Mouse (Mus musculus) heart, embryonic 15.5 days (tissue): Measurements from ENCODE around the gene Il1rl2. TPM values are rescaled to one million over a fixed set of nuclear protein-coding genes. Genes with fewer than 3 reads are reported as not detected.
A peak's percentile ranks its signal among the peaks of the same experiment; 100 is the strongest.

Experiments used
- ATAC-seq: fragments of 200-750 bp; cut with Nextera tagmentation; replicated peaks from 2 replicates; pipeline ENCODE4 v1.8.0; 2017; ENCODE audit warnings: low read depth, moderate TSS enrichment; ENCODE audit not compliant: insufficient number of reproducible peaks, insufficient read depth, low FRiP score
- H3K27ac ChIP-seq: fragments of 300-500 bp; sonication (generic); 2 replicates; pipeline ENCODE4 v1.5.1; 2015; ENCODE audit warnings: mild to moderate bottlenecking, inconsistent platforms
- H3K27me3 ChIP-seq: fragments of 300-500 bp; sonication (generic); 2 replicates; pipeline ENCODE4 v1.6.1; 2015; ENCODE audit warnings: inconsistent platforms
- H3K36me3 ChIP-seq: fragments of 300-500 bp; sonication (generic); 2 replicates; pipeline ENCODE4 v1.6.1; 2015; ENCODE audit warnings: mild to moderate bottlenecking, inconsistent platforms
- H3K4me1 ChIP-seq: fragments of 300-500 bp; sonication (generic); replicated peaks from 2 replicates; pipeline ENCODE4 v1.6.1; 2015; ENCODE audit warnings: inconsistent platforms
- H3K4me2 ChIP-seq: fragments of 300-500 bp; sonication (generic); 2 replicates; pipeline ENCODE4 v1.6.1; 2015; ENCODE audit warnings: inconsistent platforms, mild to moderate bottlenecking, moderate library complexity
- H3K4me3 ChIP-seq: fragments of 300-500 bp; sonication (generic); 2 replicates; pipeline ENCODE4 v1.5.1; 2015; ENCODE audit warnings: mild to moderate bottlenecking, inconsistent platforms
- H3K9ac ChIP-seq: fragments of 300-500 bp; sonication (generic); 2 replicates; pipeline ENCODE4 v1.6.1; 2015; ENCODE audit warnings: mild to moderate bottlenecking, inconsistent platforms
- H3K9me3 ChIP-seq: fragments of 300-500 bp; sonication (generic); replicated peaks from 2 replicates; pipeline ENCODE4 v1.6.1; 2016; ENCODE audit warnings: inconsistent platforms
- WGBS: fragments of 180-500 bp; shearing (Covaris S2); methylation state at CpG from one replicate; pipeline ENCODE4 v1.1.7; 2015; ENCODE audit warnings: mixed read lengths; 5-methylcytosine and 5-hydroxymethylcytosine counted together
- polyA plus RNA-seq: library from polyadenylated mRNA; unstranded; fragments of >200 nt; fragmentation: Nextera tagmentation; extraction: Ambion mirVana; gene quantifications from 2 replicates; pipeline ENCODE4 v1.2.1, GENCODE M21; 2015

Gene Il1rl2
- polyA plus RNA-seq = 4.4 and 6.4 TPM in 2 replicates

GRCm38 (mm10) chr1:40324457-40324856 is at the start of gene Il1rl2:
TSS of gene Il1rl2 (plus strand) at chr1:40324610.
- H3K27me3 ChIP-seq = peaks cover 16% of the 10 kb centered on the region
- peaks cover 13% of the 10 kb centered on the region for H3K4me1 ChIP-seq
- ATAC-seq = no peak; the same call in 1 of the 2 replicates
- H3K4me2 ChIP-seq = peak within 1 kb of the TSS; percentile 81
- peak within 1 kb of the TSS; percentile 15 for H3K27ac ChIP-seq
- H3K4me3 ChIP-seq = peak within 1 kb of the TSS; percentile 49
- H3K9ac ChIP-seq = peak within 1 kb of the TSS; percentile 53; the same call in 1 of the 2 replicates
- no peaks in the 10 kb centered on the region for H3K9me3 ChIP-seq
- no peaks in the 10 kb centered on the region for H3K36me3 ChIP-seq
- 36% methylated on average over 6 of the region's 6 CpGs for WGBS

DNA sequence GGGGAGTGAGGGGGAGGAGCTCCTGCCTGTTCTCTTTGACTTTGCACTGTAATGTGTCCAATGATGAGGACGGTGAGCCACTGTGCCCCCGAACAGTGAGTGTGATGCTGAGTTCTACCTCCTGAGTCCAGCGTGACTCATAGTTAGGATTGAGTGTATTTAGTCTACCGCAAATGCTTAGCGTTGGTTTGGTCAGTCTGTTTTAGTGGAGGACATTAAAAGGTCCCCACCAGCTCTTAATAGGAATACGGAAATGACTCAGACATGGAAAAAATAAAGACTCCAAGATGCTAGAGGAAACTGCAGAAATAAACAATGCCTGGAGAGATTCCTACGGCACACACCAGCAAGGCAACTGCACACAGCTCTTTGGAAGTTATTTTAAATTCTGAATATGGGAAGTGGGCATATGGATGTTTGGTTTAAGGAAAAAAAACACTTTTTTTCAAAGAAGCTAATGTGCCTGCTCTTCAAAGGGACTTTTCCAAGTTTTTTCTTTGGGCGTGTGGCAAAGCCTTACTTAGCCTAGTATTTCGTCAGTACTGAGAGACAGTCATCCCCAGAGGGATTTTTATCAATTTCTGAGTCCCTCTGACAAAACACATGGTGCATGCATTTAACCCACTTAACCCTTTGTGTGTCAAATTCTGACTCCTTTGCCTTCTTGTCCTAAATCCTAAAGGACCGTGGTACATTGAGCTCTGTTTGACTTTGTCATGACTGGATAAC is 49.0 kb upstream of the Il1rl2 start:
- 57% methylated on average over 10 of the region's 10 CpGs for WGBS
- no peak overlapping the region for H3K4me3 ChIP-seq
- no peak for ATAC-seq
- H3K9me3 ChIP-seq = no peaks in the 10 kb centered on the region
- no peaks in the 10 kb centered on the region for H3K27me3 ChIP-seq
- 0 out of 2 replicates have a peak, but pooled peaks cover 11% of the 10 kb centered on the region for H3K4me1 ChIP-seq
- H3K36me3 ChIP-seq = no peaks in the 10 kb centered on the region
- no peak overlapping the region for H3K9ac ChIP-seq
- no peak overlapping the region for H3K4me2 ChIP-seq
- H3K27ac ChIP-seq = no peak overlapping the region

- H3K4me2 ChIP-seq = no peak overlapping the region
- no peak for ATAC-seq
- H3K9ac ChIP-seq = no peak overlapping the region
- no peaks in the 10 kb centered on the region for H3K36me3 ChIP-seq
- no peaks in the 10 kb centered on the region for H3K27me3 ChIP-seq
- H3K9me3 ChIP-seq = no peaks in the 10 kb centered on the region
- WGBS = 79% methylated on average over 4 of the region's 4 CpGs
- no peak overlapping the region for H3K27ac ChIP-seq
- 0 out of 2 replicates have a peak, but pooled peaks cover 11% of the 10 kb centered on the region for H3K4me1 ChIP-seq
- H3K4me3 ChIP-seq = no peak overlapping the region
Observed at GRCm38 (mm10) chr1:40277944-40278343, 46.5 kb upstream of the Il1rl2 start.

DNA sequence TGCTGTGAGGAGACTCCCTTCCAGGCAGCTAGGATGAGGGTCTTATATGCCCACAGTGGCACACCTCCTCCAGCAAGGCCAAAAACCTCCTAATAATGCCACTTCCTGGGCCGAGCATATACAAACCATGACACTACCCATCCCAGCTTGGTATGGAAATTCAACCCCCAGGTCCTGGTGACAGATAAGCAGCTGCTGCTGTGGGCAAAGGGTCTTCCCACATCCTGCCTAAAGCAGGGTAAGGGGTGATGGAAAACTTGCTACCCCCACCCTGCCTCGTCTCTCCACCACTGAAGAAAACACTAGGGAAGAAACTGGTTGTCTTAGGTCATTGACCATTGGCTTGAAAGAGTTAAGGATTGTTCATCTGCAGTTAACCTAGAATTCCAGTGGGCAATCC is 45.7 kb upstream of the Il1rl2 start:
- Histone ChIP-seq H3K9ac (no peak overlapping the region), H3K27me3 (no peaks in the 10 kb centered on the region), H3K27ac (no peak overlapping the region), H3K36me3 (no peaks in the 10 kb centered on the region), H3K4me2 (no peak overlapping the region), H3K4me3 (no peak overlapping the region), H3K9me3 (no peaks in the 10 kb centered on the region), H3K4me1 (0 out of 2 replicates have a peak, but pooled peaks cover 7% of the 10 kb centered on the region)
- ATAC-seq = no peak
- WGBS = 67% methylated on average over 2 of the region's 2 CpGs

GRCm38 (mm10) chr1:40279182-40279743 is 45.1 kb upstream of the Il1rl2 start:
- H3K27ac ChIP-seq = no peak overlapping the region
- no peaks in the 10 kb centered on the region for H3K36me3 ChIP-seq
- no peaks in the 10 kb centered on the region for H3K27me3 ChIP-seq
- no peak overlapping the region for H3K4me2 ChIP-seq
- H3K9ac ChIP-seq = no peak overlapping the region
- no peak for ATAC-seq
- H3K4me3 ChIP-seq = no peak overlapping the region
- H3K4me1 ChIP-seq = peaks cover 4% of the 10 kb centered on the region; the same call in 1 of the 2 replicates
- H3K9me3 ChIP-seq = no peaks in the 10 kb centered on the region
- 84% methylated on average over 11 of the region's 11 CpGs for WGBS

DNA sequence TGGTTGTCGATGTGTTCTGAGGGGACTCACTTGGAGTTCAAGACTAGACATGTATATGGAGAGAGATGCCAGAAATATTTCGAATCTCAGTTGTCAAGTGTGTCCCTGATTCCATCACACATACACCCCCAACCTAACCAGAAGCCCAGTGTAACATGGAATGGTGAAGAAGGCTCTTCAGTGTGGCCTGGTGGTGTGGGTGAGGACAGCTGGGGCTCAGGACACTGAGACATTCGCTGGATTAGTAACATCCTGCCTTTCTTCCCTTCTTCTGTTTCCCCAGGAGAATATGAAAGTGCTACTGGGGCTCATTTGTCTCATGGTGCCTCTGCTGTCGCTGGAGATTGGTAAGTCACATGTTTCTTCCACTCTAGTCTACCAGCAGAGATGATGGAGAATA is 42.5 kb upstream of the Il1rl2 start:
- WGBS = 75% methylated on average over 4 of the region's 4 CpGs
- no peak for ATAC-seq

GRCm38 (mm10) chr1:40282394-40282793 is 42.0 kb upstream of the Il1rl2 start:
- Histone ChIP-seq H3K4me1 (peaks cover 3% of the 10 kb centered on the region; the same call in 1 of the 2 replicates), H3K9ac (no peak overlapping the region), H3K27ac (no peak overlapping the region), H3K4me2 (no peak overlapping the region), H3K9me3 (no peaks in the 10 kb centered on the region), H3K36me3 (no peaks in the 10 kb centered on the region), H3K4me3 (no peak overlapping the region), H3K27me3 (no peaks in the 10 kb centered on the region)
- 58% methylated on average over 3 of the region's 3 CpGs for WGBS
- ATAC-seq = no peak

More for the DNA sequence above, 42.5 kb upstream of the Il1rl2 start:
- Histone ChIP-seq H3K4me2 (no peak overlapping the region), H3K4me3 (no peak overlapping the region), H3K27ac (no peak overlapping the region), H3K4me1 (peaks cover 3% of the 10 kb centered on the region; the same call in 1 of the 2 replicates), H3K36me3 (no peaks in the 10 kb centered on the region), H3K27me3 (no peaks in the 10 kb centered on the region), H3K9me3 (no peaks in the 10 kb centered on the region), H3K9ac (no peak overlapping the region)

DNA sequence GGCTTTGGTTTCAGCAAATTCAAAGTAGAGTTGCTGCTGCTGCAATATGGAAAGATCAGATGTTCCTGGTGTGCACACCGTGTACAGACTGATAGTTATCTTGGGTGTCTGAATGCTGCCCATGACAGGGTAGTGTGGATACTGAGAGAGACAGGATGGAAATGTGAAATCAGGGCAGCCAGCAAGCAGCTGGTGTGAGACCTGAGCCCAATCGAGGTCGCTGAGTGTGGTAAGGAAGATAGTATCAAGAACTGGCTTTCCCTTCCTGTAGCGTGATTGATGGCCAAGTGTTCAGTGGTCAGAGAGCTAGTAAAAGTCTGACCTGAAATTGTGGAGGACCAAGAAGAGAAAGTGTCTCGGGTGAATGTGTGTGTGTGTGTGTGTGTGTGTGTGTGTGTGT is 40.4 kb upstream of the Il1rl2 start:
- H3K4me3 ChIP-seq = no peak overlapping the region
- no peak for ATAC-seq
- no peak overlapping the region for H3K27ac ChIP-seq
- H3K9ac ChIP-seq = no peak overlapping the region
- no peaks in the 10 kb centered on the region for H3K9me3 ChIP-seq
- no peaks in the 10 kb centered on the region for H3K36me3 ChIP-seq
- no peaks in the 10 kb centered on the region for H3K27me3 ChIP-seq
- 49% methylated on average over 5 of the region's 5 CpGs for WGBS
- H3K4me2 ChIP-seq = no peak overlapping the region
- H3K4me1 ChIP-seq = peaks cover 3% of the 10 kb centered on the region; the same call in 1 of the 2 replicates

DNA sequence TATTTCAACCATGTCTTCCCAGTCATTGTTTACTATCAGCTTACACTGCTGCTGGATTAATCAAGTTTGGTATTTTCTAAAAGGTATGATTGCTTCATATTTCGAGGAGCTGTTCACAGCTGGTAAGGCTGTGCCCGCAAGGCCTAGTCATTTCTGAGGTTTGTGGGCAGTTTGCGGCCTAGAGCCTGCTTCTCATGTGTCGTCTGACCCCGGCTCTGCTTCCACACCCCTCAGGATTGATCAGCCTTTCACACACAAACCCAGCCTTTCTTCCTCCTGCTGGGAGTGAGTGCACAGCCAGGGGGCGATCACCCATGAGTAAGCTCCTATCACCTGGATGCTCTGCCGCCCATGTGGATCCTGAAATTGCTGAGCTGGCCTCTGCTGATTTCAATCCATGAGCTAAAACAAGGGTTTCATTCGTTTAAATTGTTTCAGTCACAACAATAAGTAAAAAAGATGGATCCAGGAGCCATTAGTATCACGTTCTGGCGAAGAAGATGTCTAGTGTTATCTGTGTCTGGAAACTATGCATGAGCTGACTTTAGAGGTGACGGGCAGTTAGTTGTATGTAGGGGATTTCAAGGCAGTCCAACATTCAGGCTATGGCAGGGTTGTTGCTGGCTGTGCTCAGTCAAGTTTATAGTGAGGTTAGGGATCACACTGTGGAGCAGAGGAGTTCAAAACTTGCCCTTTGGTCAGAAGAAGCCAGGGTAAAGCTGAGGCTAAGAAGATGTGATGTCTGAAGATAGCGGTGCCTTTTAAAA is 33.7 kb upstream of the Il1rl2 start:
- no peaks in the 10 kb centered on the region for H3K4me1 ChIP-seq
- H3K9ac ChIP-seq = no peak overlapping the region
- no peak overlapping the region for H3K27ac ChIP-seq
- WGBS = 78% methylated on average over 12 of the region's 12 CpGs
- ATAC-seq = no peak
- no peaks in the 10 kb centered on the region for H3K36me3 ChIP-seq
- no peaks in the 10 kb centered on the region for H3K27me3 ChIP-seq
- no peak overlapping the region for H3K4me3 ChIP-seq
- H3K9me3 ChIP-seq = no peaks in the 10 kb centered on the region
- no peak overlapping the region for H3K4me2 ChIP-seq

DNA sequence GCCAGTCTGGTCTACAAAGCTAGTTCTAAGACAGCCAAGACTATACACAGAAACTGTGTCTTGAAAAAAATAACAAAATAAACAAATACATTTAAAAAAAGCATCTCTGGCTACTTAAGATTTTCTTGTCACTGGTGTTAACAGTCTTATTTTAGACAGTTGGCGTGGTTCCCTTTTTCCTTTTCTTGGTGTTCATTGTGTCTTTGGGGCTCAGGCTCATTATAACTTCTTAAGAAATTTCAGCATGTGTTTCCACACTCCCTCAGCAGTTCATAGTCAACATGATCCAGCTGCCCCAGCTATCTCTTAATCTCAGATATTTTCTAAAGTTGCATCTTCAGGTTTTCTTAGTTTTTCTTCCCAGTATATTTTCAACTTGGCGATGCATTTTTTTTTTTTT is 32.2 kb upstream of the Il1rl2 start:
- no peak overlapping the region for H3K9ac ChIP-seq
- no peak overlapping the region for H3K4me2 ChIP-seq
- no peaks in the 10 kb centered on the region for H3K4me1 ChIP-seq
- H3K27me3 ChIP-seq = no peaks in the 10 kb centered on the region
- H3K9me3 ChIP-seq = no peaks in the 10 kb centered on the region
- 86% methylated on average over 2 of the region's 2 CpGs for WGBS
- H3K4me3 ChIP-seq = no peak overlapping the region
- no peak overlapping the region for H3K27ac ChIP-seq
- ATAC-seq = no peak
- no peaks in the 10 kb centered on the region for H3K36me3 ChIP-seq

GRCm38 (mm10) chr1:40293891-40294290 is 30.5 kb upstream of the Il1rl2 start:
- no peak for ATAC-seq
- Histone ChIP-seq H3K9ac (no peak overlapping the region), H3K9me3 (no peaks in the 10 kb centered on the region), H3K27me3 (no peaks in the 10 kb centered on the region), H3K4me3 (no peak overlapping the region), H3K4me2 (no peak overlapping the region), H3K27ac (no peak overlapping the region), H3K36me3 (no peaks in the 10 kb centered on the region; the same call in 1 of the 2 replicates), H3K4me1 (no peaks in the 10 kb centered on the region)
- 96% methylated on average over 7 of the region's 7 CpGs for WGBS
